Mouse (Mus musculus) heart, postnatal 14 days (tissue): ENCODE data around the gene Kcnd1. TPM values are rescaled to one million over a fixed set of nuclear protein-coding genes. Genes with fewer than 3 reads are reported as not detected.

Source experiments
- DNase-seq, 2 experiments: peaks; one replicate each; pipeline ENCODE4 v3.0.0; 2021 to 2022
- intact Hi-C: fragments of 180-260 bp; cut with DNase I; formaldehyde crosslinking; loops from one replicate; pipeline ENCODE4 v1.15.1; 2025
- microRNA-seq, 2 experiments: library from miRNA; unstranded; fragments of <30 nt; microRNA quantifications; one replicate each; pipeline ENCODE4 v1.2.0; 2021 to 2022
- total RNA-seq, 2 experiments: library from RNA; stranded (reverse); gene quantifications; 2 replicates each; pipeline ENCODE4 v1.2.3; 2021

Kcnd1 gene
- total RNA-seq, 2 experiments from 2014 or later = 0.39 to 0.45 TPM

DNA sequence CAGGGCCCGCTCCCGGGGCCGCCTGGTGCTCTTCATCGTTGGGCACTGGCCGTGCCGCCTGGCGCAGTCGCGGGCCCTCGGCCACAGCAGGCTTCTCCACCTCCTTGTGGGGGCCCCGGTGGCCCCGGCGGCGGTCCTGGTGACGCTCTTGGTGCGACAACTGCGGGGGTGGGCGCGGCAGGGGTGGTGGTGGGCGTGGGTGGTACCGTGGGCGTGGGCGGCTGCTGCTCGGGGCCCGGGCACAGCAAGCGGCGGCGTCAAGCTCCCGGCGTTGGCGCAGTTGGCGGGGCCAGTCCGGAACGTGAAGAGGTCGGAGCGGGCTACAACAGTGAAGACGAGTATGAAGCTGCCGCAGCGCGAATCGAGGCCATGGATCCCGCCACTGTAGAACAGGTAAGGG lies 20.2 kb downstream of the Kcnd1 start:
- DNase-seq = peak in 1 of 2 experiments; percentile 6
- intact Hi-C loops = loop anchor here (5.0 kb wide), 1 partner anchor 35 kb away; the partner anchor contains the start of gene Pim2

DNA sequence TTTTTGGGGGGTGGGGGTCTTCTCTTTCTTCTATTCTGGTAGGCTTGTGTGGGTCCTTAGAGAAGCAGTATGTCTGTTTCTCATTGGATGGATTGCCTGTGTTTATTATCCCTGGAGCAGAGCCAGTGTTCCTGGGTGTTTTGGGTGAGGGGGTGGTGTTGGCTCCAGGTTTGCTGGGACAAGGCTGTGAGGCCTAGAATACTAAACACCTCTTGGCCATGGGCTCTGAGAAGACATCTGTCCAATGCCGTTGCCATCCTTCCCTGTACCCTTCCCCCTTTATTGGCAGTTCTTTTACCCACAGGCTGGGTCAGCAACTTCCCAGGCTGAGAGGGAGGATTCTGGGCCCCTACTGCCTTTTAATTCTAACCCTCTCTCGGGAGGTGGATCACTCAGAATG lies 25.8 kb downstream of the Kcnd1 start:
- intact Hi-C loops = no loop called here
- DNase-seq = no peak

DNA sequence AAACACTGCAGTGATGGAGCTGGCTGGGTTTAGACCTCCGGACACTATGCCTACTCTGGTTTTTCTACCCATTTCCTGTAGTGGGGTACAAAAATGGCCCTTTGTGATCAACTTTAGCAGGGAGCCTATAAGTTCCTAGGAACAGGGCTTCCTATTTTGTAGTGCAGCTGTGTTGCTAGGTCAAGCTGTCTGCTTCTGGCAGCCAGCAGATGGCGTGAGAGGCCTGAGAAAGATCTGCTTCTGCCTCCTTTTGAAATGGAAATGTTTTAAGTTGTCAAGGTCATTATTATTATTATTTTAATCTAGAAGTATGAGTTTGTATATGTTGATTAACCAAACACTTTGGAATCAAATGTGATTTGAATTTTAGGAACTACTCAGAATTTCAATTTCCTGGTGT lies 32.5 kb downstream of the Kcnd1 start:
- peak; percentile 37 to 53 for DNase-seq
- intact Hi-C loops = no loop called here

- DNase-seq = no peak
Observed at GRCm38 (mm10) chrX:7859191-7859753, 37.2 kb downstream of the Kcnd1 start.

DNA sequence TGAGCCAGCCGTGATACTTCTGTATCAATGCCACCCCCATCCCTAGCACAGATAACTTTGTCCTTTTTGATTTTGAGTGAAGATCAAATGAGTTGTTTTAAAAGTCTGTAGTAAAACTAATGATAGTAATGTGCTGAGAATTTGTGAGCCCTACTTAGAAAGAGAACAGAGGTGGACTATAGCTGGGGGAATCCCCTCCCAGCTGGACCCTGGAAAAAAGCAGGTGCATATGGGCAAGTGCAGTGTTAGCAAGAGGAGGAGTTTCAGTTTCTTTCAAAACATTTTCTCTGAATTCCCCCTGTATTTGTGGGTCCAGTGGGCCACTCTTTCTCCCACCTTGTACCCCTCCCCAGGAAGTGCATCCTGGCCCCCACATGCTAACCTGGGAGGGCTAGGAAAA lies 41.1 kb downstream of the Kcnd1 start:
- intact Hi-C loops = no loop called here
- DNase-seq = no peak

More at GRCm38 (mm10) chrX:7859191-7859753, 37.2 kb downstream of the Kcnd1 start:
- intact Hi-C loops = no loop called here

DNA sequence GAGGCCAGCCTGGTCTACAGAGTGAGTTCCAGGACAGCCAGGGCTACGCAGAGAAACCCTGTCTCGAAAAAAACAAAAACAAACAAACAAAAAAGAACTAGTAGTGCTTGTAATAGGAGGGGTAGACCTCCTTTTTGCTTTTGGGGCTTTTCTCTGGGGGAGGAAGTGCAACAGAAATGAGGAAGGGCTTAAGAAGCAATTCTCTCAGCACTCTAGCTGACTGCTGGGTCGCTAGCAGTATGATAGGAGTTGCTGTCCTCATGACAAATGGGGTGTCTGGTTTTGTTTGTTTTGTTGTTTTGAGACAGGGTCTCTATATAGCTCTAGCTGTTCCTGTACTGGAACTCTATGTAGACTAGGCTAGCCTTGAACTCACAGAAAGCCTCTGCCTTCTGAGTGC lies 42.5 kb downstream of the Kcnd1 start:
- no peak for DNase-seq

DNA sequence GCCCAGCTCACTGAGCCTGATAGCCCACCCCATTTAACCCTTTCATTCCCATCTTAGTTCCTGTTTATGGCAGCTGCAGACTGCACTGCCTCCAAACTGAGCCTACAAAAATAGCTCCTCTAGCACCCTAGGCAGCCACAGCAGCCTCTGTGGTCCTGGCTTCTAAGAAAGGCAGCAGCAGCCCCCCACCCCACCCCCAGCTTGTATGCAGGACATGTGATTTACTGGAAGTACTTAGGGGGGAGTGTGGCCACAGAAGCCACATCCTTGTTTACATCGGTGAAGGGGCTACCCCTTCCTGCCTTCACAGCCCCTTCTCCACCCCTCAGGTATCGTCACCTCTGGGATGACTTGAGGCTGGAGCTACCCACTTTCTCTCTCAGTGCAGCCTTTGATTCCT lies 43.3 kb downstream of the Kcnd1 start:
- no peak for DNase-seq
- intact Hi-C loops = no loop called here

More for the DNA sequence above, 42.5 kb downstream of the Kcnd1 start:
- intact Hi-C loops = no loop called here

- DNase-seq = no peak
- intact Hi-C loops = no loop called here
Observed at GRCm38 (mm10) chrX:7865786-7866185, 43.7 kb downstream of the Kcnd1 start.

GRCm38 (mm10) chrX:7867141-7867540 lies 45.1 kb downstream of the Kcnd1 start:
- intact Hi-C loops = no loop called here
- no peak for DNase-seq

- no peak for DNase-seq
- intact Hi-C loops = no loop called here
Observed at GRCm38 (mm10) chrX:7868506-7868905, 46.4 kb downstream of the Kcnd1 start.

GRCm38 (mm10) chrX:7869826-7870225 lies 47.7 kb downstream of the Kcnd1 start:
- intact Hi-C loops = no loop called here

GRCm38 (mm10) chrX:7878007-7878419 lies 55.9 kb downstream of the Kcnd1 start, which contains the start of gene Pim2:
Gene Pim2, plus strand, starts transcription at chrX:7878262.
- peak; percentile 68 to 77 for DNase-seq
- intact Hi-C loops = loop anchor here (5.0 kb wide), 1 partner anchor 36 kb away; the partner anchor contains the start of gene Otud5

More at GRCm38 (mm10) chrX:7869826-7870225, 47.7 kb downstream of the Kcnd1 start:
- no peak for DNase-seq

DNA sequence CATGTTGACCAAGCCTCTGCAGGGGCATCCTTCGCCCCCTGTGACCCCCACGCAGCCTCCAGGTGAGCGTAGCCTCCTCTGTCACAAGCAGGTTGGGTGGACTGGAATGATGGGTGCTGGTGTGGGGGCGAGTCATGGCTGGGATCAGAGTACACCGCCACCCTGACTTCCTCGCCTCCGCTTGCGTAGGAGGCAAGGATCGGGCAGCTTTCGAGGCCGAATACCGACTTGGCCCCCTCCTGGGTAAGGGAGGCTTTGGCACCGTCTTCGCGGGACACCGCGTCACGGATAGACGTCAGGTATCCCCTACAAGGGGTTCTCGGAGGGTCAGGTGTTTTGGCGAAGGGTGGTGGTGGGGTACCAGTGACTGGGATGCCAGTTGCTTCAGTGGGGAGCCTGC lies 56.4 kb downstream of the Kcnd1 start:
- intact Hi-C loops = loop anchor here (5.0 kb wide), 1 partner anchor 36 kb away; the partner anchor contains the start of gene Otud5
- peak in 1 of 2 experiments; percentile 2 for DNase-seq

DNA sequence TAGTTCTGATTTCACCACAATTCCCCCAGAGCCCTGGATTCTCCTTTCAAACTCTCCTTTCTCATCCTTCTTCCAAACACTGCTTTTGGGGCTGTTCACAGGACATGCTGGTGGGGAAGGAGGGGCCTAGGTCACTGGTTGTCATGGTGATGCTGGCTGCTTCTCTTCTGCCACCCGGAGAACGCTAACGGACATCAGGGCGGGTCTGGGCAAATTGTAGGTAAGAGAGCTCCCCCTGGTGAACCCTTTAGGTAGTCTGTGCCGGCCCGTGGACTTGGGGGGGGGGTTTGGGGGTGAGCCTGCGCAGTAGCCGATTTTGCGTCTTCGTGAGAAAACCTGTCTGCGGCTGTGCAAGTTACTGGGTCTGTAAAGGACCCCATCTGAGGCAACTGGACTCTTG lies 57.7 kb downstream of the Kcnd1 start:
- intact Hi-C loops = loop anchor here (5.0 kb wide), 1 partner anchor 38 kb away; the partner anchor contains the start of gene Otud5
- DNase-seq = peak; percentile 36 to 61

- DNase-seq = peak; percentile 81 to 88
- intact Hi-C loops = no loop called here
Observed at GRCm38 (mm10) chrX:7883841-7884567, 61.9 kb downstream of the Kcnd1 start, which contains the start of gene Slc35a2. Gene Slc35a2, plus strand, starts transcription at chrX:7884028.

Small RNA genes lying within 50 kb of the gene (microRNA-seq; reads per million reads assigned to microRNA genes)
- gene Mir1198 = 53.5 to 53.8 reads per million in 2 experiments

Other genes with a start within 250 kb of the Kcnd1 start
- under 1 TPM in 1 of 2 experiments, not detected in 1; 0.05 TPM for gene Foxp3, start 248.6 kb upstream of the Kcnd1 start, total RNA-seq
- gene Ppp1r3f, start 248.0 kb upstream of the Kcnd1 start, total RNA-seq = 1 to 10 TPM; 2.3 to 2.6 TPM
- 10 to 100 TPM; 11.5 to 12.4 TPM for gene Ccdc22, start 216.8 kb upstream of the Kcnd1 start, total RNA-seq
- not detected for gene Cacna1f, start 215.2 kb upstream of the Kcnd1 start, total RNA-seq
- 1 to 10 TPM; 1.4 to 1.8 TPM for gene Syp, start 183.8 kb upstream of the Kcnd1 start, total RNA-seq
- 10 to 100 TPM; 19.4 to 21.4 TPM for gene Prickle3, start 165.0 kb upstream of the Kcnd1 start, total RNA-seq
- 10 to 100 TPM; 43.8 to 58.0 TPM for gene Plp2, start 150.9 kb upstream of the Kcnd1 start, total RNA-seq
- gene Magix, start 141.0 kb upstream of the Kcnd1 start, total RNA-seq = 10 to 100 TPM; 18.4 to 21.2 TPM
- 10 to 100 TPM; 21.4 to 21.5 TPM for gene Gpkow, start 125.2 kb upstream of the Kcnd1 start, total RNA-seq
- gene Wdr45, start 108.0 kb upstream of the Kcnd1 start, total RNA-seq = 10 to 100 TPM; 28.8 to 38.3 TPM
- gene Gm45208, start 100.0 kb upstream of the Kcnd1 start, total RNA-seq = not detected
- 1 to 10 TPM; 7.0 to 8.0 TPM for gene Praf2, start 93.8 kb upstream of the Kcnd1 start, total RNA-seq
- 1 to 10 TPM in 1 of 2 experiments, under 1 TPM in 1; 0.74 to 1.2 TPM for gene Ccdc120, start 71.4 kb upstream of the Kcnd1 start, total RNA-seq
- gene Tfe3, start 59.7 kb upstream of the Kcnd1 start, total RNA-seq = 10 to 100 TPM; 14.8 to 19.9 TPM
- gene Gripap1, start 32.5 kb upstream of the Kcnd1 start, total RNA-seq = 10 to 100 TPM; 26.1 to 31.7 TPM
- 10 to 100 TPM; 33.5 to 33.8 TPM for gene Otud5, start 19.1 kb downstream of the Kcnd1 start, total RNA-seq
- 1 to 10 TPM; 2.5 to 3.5 TPM for gene Pim2, start 56.0 kb downstream of the Kcnd1 start, total RNA-seq
- gene Slc35a2, start 61.7 kb downstream of the Kcnd1 start, total RNA-seq = 10 to 100 TPM; 14.1 to 14.7 TPM
- gene Pqbp1, start 77.0 kb downstream of the Kcnd1 start, total RNA-seq = 10 to 100 TPM; 22.5 to 26.4 TPM
- gene Timm17b, start 77.1 kb downstream of the Kcnd1 start, total RNA-seq = 10 to 100 TPM; 30.8 to 42.9 TPM
- not detected for gene Gm10491, start 85.5 kb downstream of the Kcnd1 start, total RNA-seq
- not detected for gene Gm10490, start 87.3 kb downstream of the Kcnd1 start, total RNA-seq
- gene Pcsk1n, start 97.5 kb downstream of the Kcnd1 start, total RNA-seq = not detected
- not detected for gene Eras, start 106.3 kb downstream of the Kcnd1 start, total RNA-seq
- gene Hdac6, start 125.6 kb downstream of the Kcnd1 start, total RNA-seq = 10 to 100 TPM; 13.0 to 14.7 TPM
- gene Gata1, start 155.8 kb downstream of the Kcnd1 start, total RNA-seq = not detected
- gene Glod5, start 196.2 kb downstream of the Kcnd1 start, total RNA-seq = not detected